Mouse (Mus musculus): Measurements from ENCODE around the gene Mmp11.
"Not testable (repeated sequence)": the region's sequence is repeated elsewhere in the genome, so short reads cannot be mapped to it uniquely, and the experiment has no call there.

The Mmp11 gene

GRCm38 (mm10) chr10:75898846-75899245, 37.5 kb downstream of the Mmp11 start:
- DNase-seq (ENCODE audit: extremely low spot score, low read depth, low spot score), result no peak

DNA sequence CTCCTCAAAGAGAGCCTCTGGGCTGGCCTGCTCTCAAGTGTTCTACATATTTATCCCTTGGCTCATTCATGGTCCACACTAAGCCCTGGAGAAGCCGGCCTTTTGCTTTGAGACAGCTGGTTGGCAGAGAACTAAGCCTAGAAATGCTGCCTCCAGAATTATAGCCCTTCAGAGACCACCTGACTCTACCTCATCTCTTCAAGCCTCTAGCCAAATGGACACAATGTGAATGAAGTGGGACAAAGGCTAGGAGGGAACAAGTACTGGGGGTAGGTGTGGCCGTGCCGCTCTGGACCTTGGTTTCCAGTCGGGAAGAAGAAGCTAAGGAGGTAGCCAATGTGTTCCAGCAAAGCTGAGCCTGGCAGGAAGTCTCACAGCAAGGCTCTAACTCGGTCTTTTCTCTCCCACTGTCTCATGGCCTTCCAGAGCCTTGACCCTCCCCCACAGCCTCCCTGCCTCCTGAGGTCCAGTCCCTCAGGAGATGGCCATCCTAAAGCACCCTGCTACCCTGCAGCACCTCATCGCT, 38.2 kb downstream of the Mmp11 start:
- DNase-seq (ENCODE audit: extremely low spot score, low read depth, low spot score), result no peak

DNA sequence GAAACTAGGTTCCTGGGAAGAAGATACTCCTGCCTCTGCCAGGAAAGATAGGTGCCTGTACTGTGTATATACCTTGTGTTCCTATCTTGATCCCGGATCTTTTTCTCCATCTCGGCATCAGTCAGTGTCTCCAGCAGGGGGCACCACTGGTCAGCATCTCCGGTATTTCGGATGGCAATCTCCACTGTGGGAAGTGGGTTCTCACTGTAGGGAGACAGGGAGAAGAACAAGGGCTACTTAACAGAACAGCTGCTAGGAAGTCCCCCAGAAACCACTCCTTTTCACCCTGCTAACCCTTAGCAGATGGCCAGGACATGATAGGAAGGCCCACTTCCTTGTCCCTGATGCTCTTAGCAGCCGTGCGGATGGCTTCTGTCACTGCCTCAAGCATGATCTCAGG, 38.9 kb downstream of the Mmp11 start:
- no peak for DNase-seq (ENCODE audit: extremely low spot score, low read depth, low spot score)

- no peak for DNase-seq (ENCODE audit: extremely low spot score, low read depth, low spot score)
Measured at GRCm38 (mm10) chr10:75896208-75896607, 40.1 kb downstream of the Mmp11 start.

GRCm38 (mm10) chr10:75895730-75896129, 40.6 kb downstream of the Mmp11 start:
- no peak for DNase-seq (ENCODE audit: extremely low spot score, low read depth, low spot score)

GRCm38 (mm10) chr10:75894601-75895000, 41.7 kb downstream of the Mmp11 start:
- no peak for DNase-seq (ENCODE audit: extremely low spot score, low read depth, low spot score)

DNA sequence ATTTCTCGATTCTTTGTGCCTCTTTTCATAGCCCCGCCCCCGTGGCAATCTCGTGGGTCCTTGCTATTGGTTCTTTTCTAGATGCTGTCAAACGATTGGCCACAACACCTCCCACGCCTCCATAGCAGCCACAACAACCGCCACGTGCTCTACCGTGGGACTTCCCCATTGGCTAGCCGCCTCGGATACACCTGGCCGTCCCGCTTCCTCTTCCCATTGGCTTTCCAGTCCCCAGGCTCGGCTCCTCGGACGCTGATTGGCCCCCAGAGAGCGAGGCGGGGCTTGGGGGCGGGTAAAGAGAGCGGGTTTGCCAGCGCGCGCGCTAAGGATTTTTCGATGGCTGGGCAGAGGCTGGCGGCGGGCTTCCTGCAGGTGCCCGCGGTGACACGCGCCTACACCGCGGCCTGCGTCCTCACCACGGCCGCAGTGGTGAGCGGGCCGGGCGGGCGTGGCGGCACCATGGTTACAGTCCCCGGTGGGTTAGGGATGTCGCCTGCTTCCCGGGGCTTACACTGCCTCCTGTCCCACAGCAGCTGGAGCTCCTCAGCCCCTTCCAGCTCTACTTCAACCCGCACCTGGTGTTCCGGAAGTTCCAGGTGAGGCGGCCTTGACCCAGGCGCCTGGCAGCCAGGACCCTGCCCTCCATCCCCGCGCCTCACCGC, 43.1 kb downstream of the Mmp11 start, which contains the start of gene Derl3:
Derl3 (plus strand) TSS at position 325 of the 662 bp plus-strand sequence.
- peak; percentile 94 for DNase-seq (ENCODE audit: extremely low spot score, low read depth, low spot score)

DNA sequence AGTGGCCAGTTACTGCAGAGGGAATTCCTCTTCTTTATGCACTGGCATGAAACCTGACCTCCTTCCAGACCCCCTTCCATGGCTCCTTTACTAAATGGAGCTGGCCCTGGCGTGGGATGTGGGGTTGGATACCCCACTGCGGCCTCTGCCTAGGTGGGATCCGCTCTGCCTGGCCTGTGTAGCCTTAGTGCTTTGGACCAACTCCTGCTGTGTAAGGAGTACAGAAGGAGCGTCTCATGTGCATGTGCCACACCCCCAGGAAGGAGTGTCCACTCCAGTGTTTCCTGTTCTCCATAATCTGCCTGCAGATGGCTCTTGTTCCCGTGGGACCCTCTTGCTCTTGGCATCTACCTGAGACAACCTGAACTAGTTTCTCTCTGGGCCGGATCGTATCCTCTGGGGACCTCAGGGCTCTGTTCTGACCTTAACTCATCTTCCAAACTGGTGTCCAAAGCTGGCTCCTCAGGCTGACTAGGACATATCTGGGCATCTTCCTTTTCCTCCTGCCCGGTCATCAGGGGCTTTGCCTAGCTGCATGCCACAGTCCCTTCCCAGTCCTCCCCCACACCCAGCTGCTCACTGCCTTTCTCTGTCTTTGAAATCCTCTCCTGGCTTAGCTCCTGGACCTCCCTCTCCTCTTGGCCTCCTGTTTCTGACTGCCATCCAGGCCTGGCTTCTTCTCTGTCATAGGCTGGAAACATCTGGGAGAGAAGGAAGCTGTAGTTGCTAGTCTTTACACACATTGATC, 46.7 kb downstream of the Mmp11 start:
- no peak for DNase-seq (ENCODE audit: extremely low spot score, low read depth, low spot score)

- DNase-seq (ENCODE audit: extremely low spot score, low read depth, low spot score), result not testable (repeated sequence)
Measured at GRCm38 (mm10) chr10:75887504-75887903, 48.8 kb downstream of the Mmp11 start.

GRCm38 (mm10) chr10:75884742-75885141, 51.6 kb downstream of the Mmp11 start:
- no peak for DNase-seq (ENCODE audit: extremely low spot score, low read depth, low spot score)

GRCm38 (mm10) chr10:75883232-75883552, 53.1 kb downstream of the Mmp11 start:
- DNase-seq (ENCODE audit: extremely low spot score, low read depth, low spot score), result no peak

DNA sequence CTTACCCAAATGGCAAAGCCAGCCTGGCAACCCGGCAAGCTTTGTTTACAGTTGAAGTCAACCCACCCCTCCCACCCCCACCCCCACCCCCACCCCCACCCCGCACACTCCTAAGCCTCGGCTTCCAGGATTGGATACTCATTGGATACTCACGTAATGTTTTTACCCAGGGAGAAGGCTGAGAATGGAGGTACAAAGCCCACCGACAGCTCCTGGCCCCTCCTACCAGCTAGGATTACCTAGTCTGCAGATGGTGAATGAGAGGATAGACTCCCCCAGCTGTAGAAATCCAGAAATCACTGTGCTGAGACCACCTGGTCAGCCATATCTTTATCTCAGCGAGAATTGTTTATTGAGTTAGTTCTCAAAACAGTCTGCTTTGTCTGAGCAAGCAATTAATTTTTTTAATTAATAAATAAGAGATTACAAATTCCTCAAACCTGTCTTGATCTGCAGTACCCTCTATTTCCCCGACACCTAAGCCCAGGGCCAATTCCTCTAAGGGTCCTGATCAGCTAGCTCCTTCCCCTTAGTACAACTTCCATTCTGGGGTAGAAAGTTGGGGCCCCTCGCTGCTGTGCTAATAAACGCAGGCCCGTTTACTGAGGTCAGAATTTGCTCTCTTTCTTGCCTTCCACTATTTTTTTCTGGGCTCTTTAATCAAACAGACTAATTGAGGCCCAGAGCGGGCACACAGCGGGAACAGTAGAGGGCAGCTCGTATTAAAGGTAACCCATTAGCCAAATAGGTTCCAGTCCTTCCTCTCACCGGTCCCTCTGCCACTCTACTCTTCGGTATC, 53.7 kb downstream of the Mmp11 start:
- no peak for DNase-seq (ENCODE audit: extremely low spot score, low read depth, low spot score)

- no peak for DNase-seq (ENCODE audit: extremely low spot score, low read depth, low spot score)
Measured at GRCm38 (mm10) chr10:75881578-75882432, 54.5 kb downstream of the Mmp11 start.

- DNase-seq (ENCODE audit: extremely low spot score, low read depth, low spot score), result no peak
Measured at GRCm38 (mm10) chr10:75880771-75881577, 55.3 kb downstream of the Mmp11 start.

DNA sequence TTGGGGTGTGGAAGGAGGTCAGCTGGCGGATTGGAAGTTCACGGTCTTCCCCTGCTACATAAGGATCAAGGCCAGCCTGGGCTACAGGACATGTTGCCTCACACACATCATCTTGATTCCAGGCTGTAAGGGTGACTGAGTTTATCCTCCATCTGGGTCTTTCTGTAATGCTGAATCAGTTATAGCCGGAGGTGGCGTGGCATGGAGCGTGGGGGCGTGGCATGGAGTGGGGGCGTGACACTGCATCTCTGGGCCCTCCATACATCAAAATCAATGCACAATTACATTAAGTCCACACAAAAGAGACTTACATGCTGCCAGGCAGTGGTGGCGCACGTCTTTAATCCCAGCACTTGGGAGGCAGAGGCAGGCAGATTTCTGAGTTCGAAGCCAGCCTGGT, 55.9 kb downstream of the Mmp11 start:
- no peak for DNase-seq (ENCODE audit: extremely low spot score, low read depth, low spot score)

GRCm38 (mm10) chr10:75878836-75879235, 57.5 kb downstream of the Mmp11 start:
- DNase-seq (ENCODE audit: extremely low spot score, low read depth, low spot score), result no peak

DNA sequence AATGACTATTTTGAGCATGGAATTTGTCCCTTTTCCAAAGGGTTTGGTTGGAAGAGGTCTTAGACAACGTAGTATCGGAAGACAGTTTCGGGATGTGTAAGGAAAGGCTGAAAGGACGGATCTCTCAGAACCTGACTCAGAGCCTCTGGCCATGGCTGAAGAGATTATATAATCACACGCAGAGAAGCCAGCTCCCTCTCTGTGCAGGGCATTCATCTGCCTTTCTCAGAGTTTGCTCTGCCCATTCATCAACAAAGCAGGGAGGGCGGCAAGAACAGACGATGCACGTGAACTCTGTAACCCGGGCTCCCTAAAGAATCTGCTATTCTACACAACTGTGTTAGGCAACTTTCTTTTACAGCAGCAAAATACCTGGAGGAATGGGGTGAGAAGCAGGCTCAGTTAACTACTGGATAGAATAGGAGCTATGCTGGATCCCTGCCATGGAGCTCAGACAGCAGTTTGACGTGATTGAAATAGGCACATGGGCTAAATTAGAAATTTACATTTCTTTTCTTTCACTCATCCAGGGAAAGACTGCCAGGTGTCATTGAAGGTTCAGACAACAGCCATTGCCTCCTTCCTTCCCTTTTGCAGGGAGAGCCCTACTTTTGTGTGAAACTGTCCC, 62.6 kb downstream of the Mmp11 start:
- no peak for DNase-seq (ENCODE audit: extremely low spot score, low read depth, low spot score)
